Mouse (Mus musculus) forebrain, embryonic 13.5 days (tissue): Measurements from ENCODE around the gene Cenpf. TPM values are rescaled to one million over a fixed set of nuclear protein-coding genes. Genes with fewer than 3 reads are reported as not detected.

ENCODE experiments used
- ATAC-seq: fragments of 200-750 bp; cut with Nextera tagmentation; 2 replicates; pipeline ENCODE4 v1.8.0; 2017
- H3K27ac ChIP-seq: fragments of 300-500 bp; sonication (generic); 2 replicates; pipeline ENCODE4 v1.5.1; 2015; ENCODE audit warnings: inconsistent platforms, mild to moderate bottlenecking, moderate library complexity
- H3K27me3 ChIP-seq: fragments of 300-500 bp; sonication (generic); 2 replicates; pipeline ENCODE4 v1.6.1; 2015; ENCODE audit warnings: mild to moderate bottlenecking, inconsistent platforms
- H3K36me3 ChIP-seq: fragments of 300-500 bp; sonication (generic); 2 replicates; pipeline ENCODE4 v1.6.1; 2015; ENCODE audit warnings: mild to moderate bottlenecking, inconsistent platforms; ENCODE audit not compliant: poor library complexity, severe bottlenecking
- H3K4me1 ChIP-seq: fragments of 300-500 bp; sonication (generic); 2 replicates; pipeline ENCODE4 v1.6.1; 2015; ENCODE audit warnings: inconsistent platforms
- H3K4me2 ChIP-seq: fragments of 300-500 bp; sonication (generic); 2 replicates; pipeline ENCODE4 v1.6.1; 2015; ENCODE audit warnings: inconsistent platforms, mild to moderate bottlenecking, moderate library complexity
- H3K4me3 ChIP-seq: fragments of 300-500 bp; sonication (generic); 2 replicates; pipeline ENCODE4 v1.5.1; 2015; ENCODE audit warnings: mild to moderate bottlenecking, inconsistent platforms
- H3K9ac ChIP-seq: fragments of 300-500 bp; sonication (generic); 2 replicates; pipeline ENCODE4 v1.6.1; 2015; ENCODE audit warnings: mild to moderate bottlenecking, inconsistent platforms
- H3K9me3 ChIP-seq: fragments of 300-500 bp; sonication (generic); replicated peaks from 2 replicates; pipeline ENCODE4 v1.6.1; 2016; ENCODE audit warnings: inconsistent platforms
- WGBS: fragments of 180-500 bp; shearing (Covaris S2); methylation state at CpG from one replicate; pipeline ENCODE4 v1.1.7; 2015; 5-methylcytosine and 5-hydroxymethylcytosine counted together
- polyA plus RNA-seq: library from polyadenylated mRNA; unstranded; fragments of >200 nt; fragmentation: Nextera tagmentation; extraction: Ambion mirVana; gene quantifications from 2 replicates; pipeline ENCODE4 v1.2.1, GENCODE M21; 2015

The Cenpf gene
- polyA plus RNA-seq, 1 experiment from 2014 or later = 119 TPM

DNA sequence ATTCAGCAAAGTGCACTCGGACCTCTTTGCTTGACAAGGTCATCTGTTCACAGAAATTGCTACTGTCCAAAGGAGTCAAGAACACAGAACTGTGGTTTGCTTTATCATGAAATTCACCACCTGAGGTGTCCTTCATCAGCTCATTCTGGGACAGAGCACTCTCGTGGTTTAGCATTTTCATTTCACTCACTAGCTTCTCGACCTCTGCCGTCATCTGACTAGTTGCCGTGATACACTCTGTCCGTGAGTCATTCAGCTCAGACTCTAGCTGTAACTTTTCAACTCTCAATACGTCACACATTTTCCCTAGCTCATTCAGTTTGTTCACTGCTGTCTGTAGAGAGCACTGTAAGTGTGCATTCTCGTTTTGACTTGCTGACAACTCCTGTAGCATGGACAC, 30.5 kb downstream of the Cenpf start:
- Histone ChIP-seq H3K27ac (no peak overlapping the region), H3K36me3 (peaks cover 70% of the 10 kb centered on the region), H3K27me3 (no peaks in the 10 kb centered on the region), H3K4me2 (no peak overlapping the region), H3K9ac (no peak overlapping the region), H3K4me1 (no peaks in the 10 kb centered on the region), H3K9me3 (no peaks in the 10 kb centered on the region), H3K4me3 (no peak overlapping the region)
- no peak for ATAC-seq
- WGBS = 94% methylated on average over 8 of the region's 8 CpGs

DNA sequence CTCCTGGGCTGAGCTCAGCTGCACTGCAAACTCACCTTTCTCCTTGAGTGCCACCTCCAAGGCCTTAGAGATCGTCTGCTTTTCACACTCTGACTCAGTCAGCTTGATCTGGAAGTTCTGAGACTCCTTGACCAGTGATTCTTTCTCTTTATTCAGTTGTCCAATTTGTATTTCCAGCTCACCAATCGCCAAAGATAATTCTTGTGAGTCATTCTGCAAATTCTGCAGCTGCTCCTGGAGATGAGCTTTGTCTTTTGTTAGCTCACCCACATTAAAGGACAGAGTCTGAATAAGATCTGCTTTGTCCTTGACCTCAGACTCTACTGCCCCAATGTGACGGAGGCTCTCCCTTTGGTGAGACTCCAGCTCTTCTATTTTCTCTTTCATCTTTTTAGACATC, 34.1 kb downstream of the Cenpf start:
- H3K4me3 ChIP-seq = no peak overlapping the region
- H3K9ac ChIP-seq = no peak overlapping the region
- no peak overlapping the region for H3K27ac ChIP-seq
- no peak for ATAC-seq
- H3K4me2 ChIP-seq = no peak overlapping the region
- H3K36me3 ChIP-seq = peaks cover 80% of the 10 kb centered on the region
- no peaks in the 10 kb centered on the region for H3K4me1 ChIP-seq
- H3K9me3 ChIP-seq = no peaks in the 10 kb centered on the region
- H3K27me3 ChIP-seq = no peaks in the 10 kb centered on the region
- WGBS = 85% methylated on average over 3 of the region's 3 CpGs

DNA sequence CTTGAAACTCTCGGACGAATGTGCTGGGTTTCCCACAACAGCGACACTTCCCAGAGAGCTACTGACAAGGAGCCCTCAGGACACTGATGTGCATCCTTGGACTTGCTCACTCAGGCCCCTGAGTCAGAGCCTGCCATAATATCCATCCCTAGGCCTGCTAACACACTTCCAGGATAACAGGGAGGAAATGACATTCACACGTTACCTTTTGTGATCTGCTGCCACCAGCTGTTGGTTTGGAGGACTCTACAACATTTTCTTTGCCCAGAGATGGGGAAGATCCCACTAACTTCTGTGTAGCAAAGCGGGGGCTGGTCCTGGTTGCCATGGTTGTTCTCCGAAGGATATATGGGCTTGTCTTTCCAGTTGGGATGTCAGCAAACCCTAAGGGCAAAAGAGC, 41.3 kb downstream of the Cenpf start:
- Histone ChIP-seq H3K4me1 (peaks cover 19% of the 10 kb centered on the region), H3K27me3 (no peaks in the 10 kb centered on the region), H3K9me3 (no peaks in the 10 kb centered on the region), H3K4me2 (no peak overlapping the region), H3K27ac (no peak overlapping the region), H3K9ac (no peak overlapping the region), H3K4me3 (no peak overlapping the region), H3K36me3 (peaks cover 81% of the 10 kb centered on the region)
- ATAC-seq = no peak
- 89% methylated on average over 6 of the region's 6 CpGs for WGBS

- H3K9ac ChIP-seq = no peak overlapping the region
- H3K4me2 ChIP-seq = no peak overlapping the region
- H3K9me3 ChIP-seq = no peaks in the 10 kb centered on the region
- H3K27me3 ChIP-seq = no peaks in the 10 kb centered on the region
- peaks cover 80% of the 10 kb centered on the region for H3K36me3 ChIP-seq
- peaks cover 19% of the 10 kb centered on the region for H3K4me1 ChIP-seq
- peak; percentile 95 for ATAC-seq
- no peak overlapping the region for H3K4me3 ChIP-seq
- peak overlapping the region; percentile 76 for H3K27ac ChIP-seq
- 36% methylated on average over 2 of the region's 2 CpGs for WGBS
These were observed 42.5 kb downstream of the Cenpf start for GRCm38 (mm10) chr1:189645371-189645770.

DNA sequence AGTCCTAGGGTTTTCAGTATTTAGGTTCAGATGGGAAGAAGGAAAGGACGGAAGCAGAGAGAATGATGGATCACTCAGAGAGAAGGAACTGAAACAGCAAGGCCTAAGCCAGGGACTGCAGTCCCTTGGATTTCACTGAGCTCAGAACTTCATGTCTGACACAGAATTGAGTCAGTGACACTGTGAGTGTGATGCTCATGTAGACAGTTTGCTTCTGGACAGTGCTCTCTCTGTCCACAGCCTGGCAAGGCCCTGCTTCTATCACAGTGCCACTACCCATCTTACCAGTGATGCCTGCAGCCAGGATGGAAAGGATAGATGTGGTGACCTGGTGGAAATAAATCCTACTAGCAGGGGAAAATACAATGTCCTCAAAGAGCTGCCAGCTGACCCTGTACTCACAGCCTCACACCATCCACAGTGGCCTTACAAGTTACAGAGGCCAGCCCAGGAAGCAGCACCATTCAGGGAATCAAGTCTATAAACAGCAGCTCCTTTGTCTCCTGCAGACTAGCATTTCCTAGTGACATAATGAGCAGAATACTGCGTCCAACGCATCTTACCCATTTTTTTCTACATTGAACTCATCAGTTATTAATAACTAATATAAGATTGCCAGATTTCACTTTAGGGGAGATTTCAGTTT, 43.1 kb downstream of the Cenpf start:
- ATAC-seq = peak; percentile 80
- H3K27ac ChIP-seq = peak overlapping the region; percentile 76
- no peaks in the 10 kb centered on the region for H3K27me3 ChIP-seq
- H3K4me1 ChIP-seq = peaks cover 19% of the 10 kb centered on the region
- peaks cover 76% of the 10 kb centered on the region for H3K36me3 ChIP-seq
- H3K9ac ChIP-seq = no peak overlapping the region
- no peak overlapping the region for H3K4me3 ChIP-seq
- 68% methylated on average over 3 of the region's 3 CpGs for WGBS
- no peak overlapping the region for H3K4me2 ChIP-seq
- H3K9me3 ChIP-seq = no peaks in the 10 kb centered on the region

DNA sequence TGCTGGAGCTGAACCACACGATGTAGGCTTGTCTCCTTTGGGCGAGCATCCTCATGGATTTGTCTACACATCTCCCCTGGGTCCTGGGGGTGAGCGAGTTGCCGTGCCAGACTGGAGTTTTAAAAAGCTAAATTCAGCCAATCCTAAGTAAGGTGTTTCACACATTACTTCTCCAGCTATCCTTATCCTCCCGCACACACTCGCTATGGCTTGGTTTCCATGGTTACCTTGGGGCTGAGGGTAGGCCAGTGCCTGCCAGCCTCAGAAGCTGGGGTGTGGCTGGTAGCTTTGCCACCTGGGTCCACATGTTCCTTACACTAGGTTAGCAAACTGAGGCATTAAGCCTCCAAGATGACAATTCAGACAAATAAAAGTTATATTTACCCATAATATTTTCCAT, 48.3 kb downstream of the Cenpf start:
- Histone ChIP-seq H3K27me3 (no peaks in the 10 kb centered on the region), H3K27ac (no peak overlapping the region), H3K4me3 (no peak overlapping the region), H3K9ac (no peak overlapping the region), H3K4me2 (no peak overlapping the region), H3K36me3 (peaks cover 36% of the 10 kb centered on the region), H3K4me1 (peaks cover 2% of the 10 kb centered on the region; the same call in 1 of the 2 replicates), H3K9me3 (no peaks in the 10 kb centered on the region)
- 74% methylated on average over 6 of the region's 6 CpGs for WGBS
- no peak for ATAC-seq

GRCm38 (mm10) chr1:189633791-189634190, 54.1 kb downstream of the Cenpf start:
- no peak for ATAC-seq
- WGBS = 89% methylated on average over 5 of the region's 5 CpGs
- Histone ChIP-seq H3K4me1 (0 out of 2 replicates have a peak, but pooled peaks cover 11% of the 10 kb centered on the region), H3K4me2 (no peak overlapping the region), H3K9me3 (no peaks in the 10 kb centered on the region), H3K4me3 (no peak overlapping the region), H3K9ac (no peak overlapping the region), H3K27ac (no peak overlapping the region), H3K36me3 (no peaks in the 10 kb centered on the region), H3K27me3 (no peaks in the 10 kb centered on the region)

DNA sequence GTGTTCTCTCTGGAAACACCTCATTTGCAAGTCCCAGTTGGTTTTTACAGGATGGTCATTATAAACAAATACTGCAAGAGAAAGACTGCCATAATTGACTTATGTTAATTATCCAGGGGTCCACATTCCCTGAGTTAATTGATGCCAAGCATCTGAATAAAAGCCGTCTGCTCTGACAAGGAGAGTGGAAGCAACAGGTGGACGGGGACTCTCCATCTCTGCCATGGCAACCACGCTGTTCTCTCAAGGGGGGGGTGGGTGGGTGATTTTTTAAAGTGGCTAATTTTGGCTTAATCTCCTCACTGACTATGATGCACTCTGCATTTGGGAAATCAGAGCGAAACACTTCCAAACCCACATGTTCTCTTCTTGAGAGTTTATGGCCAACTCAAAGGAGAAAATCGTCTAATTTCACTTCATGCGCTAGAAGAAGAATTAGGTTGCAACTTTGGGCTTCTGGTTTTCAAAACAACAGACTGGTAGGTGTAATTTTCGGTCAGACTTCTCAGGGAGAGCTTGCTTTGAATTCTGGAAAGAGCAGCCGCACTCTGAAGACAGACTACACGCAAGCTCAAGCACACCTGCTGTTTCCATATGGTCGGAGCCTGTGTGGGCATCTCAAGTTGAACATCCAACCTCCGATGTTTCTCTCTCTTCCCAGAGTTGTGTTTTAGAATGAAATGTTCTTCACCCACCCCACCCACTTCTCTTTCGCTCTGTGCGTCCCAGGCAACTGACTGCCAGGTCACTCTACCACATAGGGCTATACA, 55.8 kb downstream of the Cenpf start:
- no peak overlapping the region for H3K4me2 ChIP-seq
- H3K27ac ChIP-seq = no peak overlapping the region
- H3K9me3 ChIP-seq = no peaks in the 10 kb centered on the region
- ATAC-seq = no peak
- WGBS = 66% methylated on average over 13 of the region's 13 CpGs
- 0 out of 2 replicates have a peak, but pooled peaks cover 11% of the 10 kb centered on the region for H3K4me1 ChIP-seq
- H3K36me3 ChIP-seq = no peaks in the 10 kb centered on the region
- H3K4me3 ChIP-seq = no peak overlapping the region
- H3K9ac ChIP-seq = no peak overlapping the region
- H3K27me3 ChIP-seq = no peaks in the 10 kb centered on the region

DNA sequence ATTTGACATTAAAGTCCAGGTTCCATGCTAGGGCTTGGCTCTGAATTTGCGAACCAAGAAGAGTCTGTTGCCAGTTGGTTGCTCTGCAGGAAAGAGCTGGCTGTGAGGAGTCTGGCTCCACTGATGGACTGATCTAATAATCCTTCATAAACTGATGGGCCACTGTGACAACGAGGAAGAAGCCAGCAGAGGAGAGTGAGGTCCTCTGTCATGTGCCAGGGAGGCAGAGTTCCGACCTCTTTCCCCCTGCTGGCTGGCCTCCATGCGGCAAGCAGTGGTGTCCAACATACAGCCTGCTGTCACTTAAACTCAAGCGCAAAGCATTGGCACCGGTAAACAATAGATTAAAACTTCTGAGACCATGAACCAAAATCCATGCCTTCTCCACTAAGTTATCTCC, 57.9 kb downstream of the Cenpf start:
- no peak overlapping the region for H3K9ac ChIP-seq
- no peaks in the 10 kb centered on the region for H3K9me3 ChIP-seq
- 0 out of 2 replicates have a peak, but pooled peaks cover 11% of the 10 kb centered on the region for H3K4me1 ChIP-seq
- no peak for ATAC-seq
- no peaks in the 10 kb centered on the region for H3K27me3 ChIP-seq
- no peaks in the 10 kb centered on the region for H3K36me3 ChIP-seq
- no peak overlapping the region for H3K4me3 ChIP-seq
- 79% methylated on average over 6 of the region's 6 CpGs for WGBS
- no peak overlapping the region for H3K4me2 ChIP-seq
- H3K27ac ChIP-seq = no peak overlapping the region

DNA sequence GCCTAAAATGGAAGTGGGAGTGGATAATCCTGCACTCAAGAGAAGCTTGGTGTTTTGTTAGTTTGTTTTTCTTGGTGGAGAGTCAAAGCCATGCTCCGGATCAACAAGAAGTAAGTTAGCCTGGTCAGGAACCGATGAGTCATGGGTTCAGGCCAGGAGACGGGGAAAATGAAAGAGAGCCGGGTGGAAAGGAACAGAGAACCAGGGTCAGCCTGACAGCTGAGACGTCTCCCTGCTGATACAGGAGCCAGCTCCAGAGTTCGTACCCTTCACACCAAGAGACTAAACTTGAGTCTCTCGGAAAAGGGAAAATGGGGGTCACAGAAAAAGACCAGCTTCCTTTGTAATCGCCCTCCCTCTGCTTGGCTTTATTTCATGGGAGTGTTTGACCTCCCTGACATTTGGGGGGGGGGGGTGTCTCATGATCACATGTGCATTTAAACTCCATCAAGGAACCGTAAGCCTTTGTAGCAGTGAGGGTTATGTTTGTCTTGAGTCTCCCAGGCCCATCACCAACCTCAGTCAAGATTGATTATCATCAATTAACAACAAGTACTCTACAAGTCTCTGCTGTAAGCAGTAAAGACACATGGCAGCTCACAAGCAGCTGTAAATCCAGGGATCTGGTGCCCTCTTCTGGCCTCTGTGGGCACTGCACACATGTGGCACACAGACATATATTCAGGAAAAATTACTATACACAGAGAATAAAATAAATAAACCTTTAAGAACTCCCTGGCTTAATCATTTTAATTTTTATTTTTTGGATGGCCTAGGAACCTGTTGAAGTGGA, 59.7 kb downstream of the Cenpf start:
- no peak overlapping the region for H3K9ac ChIP-seq
- no peaks in the 10 kb centered on the region; the same call in 1 of the 2 replicates for H3K9me3 ChIP-seq
- no peak overlapping the region for H3K4me2 ChIP-seq
- no peak overlapping the region for H3K4me3 ChIP-seq
- WGBS = 86% methylated on average over 9 of the region's 9 CpGs
- 0 out of 2 replicates have a peak, but pooled peaks cover 11% of the 10 kb centered on the region for H3K4me1 ChIP-seq
- H3K27ac ChIP-seq = no peak overlapping the region
- no peaks in the 10 kb centered on the region for H3K36me3 ChIP-seq
- H3K27me3 ChIP-seq = no peaks in the 10 kb centered on the region
- ATAC-seq = peak; percentile 50

DNA sequence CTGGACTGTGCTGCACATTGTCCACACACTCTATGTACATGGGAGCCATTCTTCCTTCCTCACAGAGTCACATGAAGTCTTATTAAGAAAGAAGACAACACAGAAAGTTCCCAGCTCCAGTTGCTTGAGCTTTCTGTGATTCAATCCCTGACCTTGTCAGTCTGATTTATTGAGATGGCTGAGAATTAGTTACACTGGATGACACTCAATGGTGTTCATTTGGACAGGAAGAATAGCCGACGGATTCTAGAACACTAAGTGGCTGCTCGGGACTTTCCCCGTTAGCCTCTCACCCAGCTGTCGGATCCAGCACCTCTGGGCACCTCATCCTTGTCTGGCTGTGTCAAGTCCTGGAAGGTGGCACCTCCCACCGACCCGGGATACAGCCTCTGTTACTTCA, 63.1 kb downstream of the Cenpf start:
- Histone ChIP-seq H3K4me1 (no peaks in the 10 kb centered on the region), H3K27me3 (no peaks in the 10 kb centered on the region), H3K4me3 (no peak overlapping the region), H3K27ac (no peak overlapping the region), H3K36me3 (no peaks in the 10 kb centered on the region), H3K9ac (no peak overlapping the region), H3K9me3 (no peaks in the 10 kb centered on the region; the same call in 1 of the 2 replicates), H3K4me2 (no peak overlapping the region)
- no peak for ATAC-seq
- 73% methylated on average over 7 of the region's 7 CpGs for WGBS
